Mouse (Mus musculus) kidney, adult 2 months (tissue): Measurements from ENCODE around the gene Gramd1b. TPM values are rescaled to one million over a fixed set of nuclear protein-coding genes. Genes with fewer than 3 reads are reported as not detected.

Experiments used
- DNase-seq: peaks from one replicate; pipeline ENCODE4 v3.0.0; 2021
- H3K27ac ChIP-seq: fragments of 200-500 bp; 2 replicates; pipeline ENCODE4 v1.5.1; 2012; ENCODE audit warnings: low read depth, low read length, control low read depth, inconsistent platforms; ENCODE audit not compliant: insufficient read depth
- H3K27me3 ChIP-seq: fragments of 200-500 bp; replicated peaks from 2 replicates; pipeline ENCODE4 v1.6.1; 2012; ENCODE audit warnings: mild to moderate bottlenecking, moderate library complexity, low read length, inconsistent platforms; ENCODE audit not compliant: control insufficient read depth, insufficient read depth
- H3K36me3 ChIP-seq: fragments of 200-500 bp; 2 replicates; pipeline ENCODE4 v1.6.1; 2012; ENCODE audit warnings: mild to moderate bottlenecking, moderate library complexity, low read length, inconsistent platforms; ENCODE audit not compliant: control insufficient read depth, insufficient read depth
- H3K4me1 ChIP-seq: fragments of 200-500 bp; 2 replicates; pipeline ENCODE4 v1.6.1; 2011; ENCODE audit warnings: low read length; ENCODE audit not compliant: control insufficient read depth, insufficient read depth
- H3K4me3 ChIP-seq: fragments of 200-500 bp; 2 replicates; pipeline ENCODE4 v1.5.1; 2011; ENCODE audit warnings: mild to moderate bottlenecking, low read depth, low read length, control low read depth; ENCODE audit not compliant: insufficient read depth
- CTCF ChIP-seq: fragments of 200-500 bp; conservative IDR thresholded peaks from 2 replicates; pipeline ENCODE4 v1.5.1; 2011; ENCODE audit warnings: low read depth, mild to moderate bottlenecking, control low read depth, low read length, moderate library complexity, mixed read lengths; ENCODE audit not compliant: insufficient read depth, insufficient read length
- POLR2A ChIP-seq: fragments of 200-500 bp; IDR thresholded peaks from one replicate; pipeline ENCODE4 v1.6.1; 2011; ENCODE audit warnings: low read depth, low read length, control low read depth
- WGBS: fragments of 180-500 bp; shearing (Covaris S2); methylation state at CpG from one replicate; pipeline ENCODE4 v1.1.7; 2018; 5-methylcytosine and 5-hydroxymethylcytosine counted together
- polyA plus RNA-seq: library from polyadenylated mRNA; depleted of rRNA; stranded (reverse); fragments of >200 nt; gene quantifications from 2 replicates; pipeline ENCODE4 v1.2.3, GENCODE M21; 2012; rRNA removed

The Gramd1b gene
- polyA plus RNA-seq, 1 experiment: 210 TPM

- 41% methylated on average over 9 of the region's 9 CpGs for WGBS
- TF ChIP-seq POLR2A: no peak
- TF ChIP-seq CTCF: no peak
- Histone ChIP-seq H3K4me1 (no peaks in the 10 kb centered on the region), H3K36me3 (no peaks in the 10 kb centered on the region), H3K4me3 (no peak overlapping the region), H3K27ac (no peak overlapping the region), H3K27me3 (no peaks in the 10 kb centered on the region)
- no peak for DNase-seq
These were observed 285.7 kb downstream of the Gramd1b start for GRCm38 (mm10) chr9:40245466-40245865.

Other genes starting within 250 kb of the Gramd1b start
- gene Gm21915, start 139.2 kb upstream of the Gramd1b start, polyA plus RNA-seq: not detected in 2 replicates
- 4.5 and 5.1 TPM in 2 replicates for gene Clmp, start 154.6 kb upstream of the Gramd1b start, polyA plus RNA-seq